ENCODE assay signal across 12 mouse cellular contexts in genomic region chr10:128424604-128425003, GRCm38 (mm10). TPM values are rescaled to one million over a fixed set of nuclear protein-coding genes. Genes with fewer than 3 reads are reported as not detected.
DNase-seq lines count a peak whose midpoint lies in the region; ATAC-seq and TF ChIP-seq lines count a peak whose summit lies in the region.
"Had no signal": no experiment of that assay in that cellular context is flagged by ENCODE, and none has a peak within 500 bp of the region (broad histone marks: within the 10 kb centered on the region; RNA-seq: fewer than 3 reads in every experiment).

No protein-coding gene starts in this region.

- peak overlapping the region; percentile 4; the same call in 1 of the 2 replicates for H3K4me2 ChIP-seq in heart, embryonic 13.5 days
- no peak overlapping the region for H3K4me2 ChIP-seq in liver, embryonic 14.5 days (ENCODE audit: low read depth)
- H3K4me2 ChIP-seq: neural tube, embryonic 12.5 days had no signal

- intact Hi-C loops in heart, postnatal 36 days (cut with DNase I): no loop called here

- TF ChIP-seq CTCF in spleen, adult 2 months (IDR thresholded peaks at IDR 0.05; ENCODE audit: extremely low read depth, insufficient read depth, insufficient read length, insufficient replicate concordance): no peak
- no peak for TF ChIP-seq CTCF in liver, embryonic 14.5 days (IDR thresholded peaks at IDR 0.05; ENCODE audit: low read depth)

- peak overlapping the region; percentile 54 for H3K27ac ChIP-seq in heart, embryonic 13.5 days (replicated peaks)
- H3K27ac ChIP-seq in spleen, adult 2 months (ENCODE audit: insufficient read depth, low read length): peak overlapping the region; percentile 71
- H3K27ac ChIP-seq in liver, embryonic 14.5 days: no peak overlapping the region
- H3K27ac ChIP-seq: hindbrain, postnatal 0 days; neural tube, embryonic 12.5 days had no signal

- DNase-seq in heart, postnatal 36 days: no peak
- DNase-seq in spleen, adult 2 months (ENCODE audit: low read depth in 1 of 2, low spot score in 2 of 2): peak in 1 of 2 experiments; percentile 37
- DNase-seq in spleen, adult 12 weeks (ENCODE audit: low spot score): no peak
- no peak for DNase-seq in liver, embryonic 14.5 days (ENCODE audit: low read depth in 3 of 3, low spot score in 3 of 3)
- peak; percentile 64 for DNase-seq in thymus, postnatal 4 days
- DNase-seq in urinary bladder, postnatal 36 days (ENCODE audit: low spot score in 2 of 2): no peak
- no peak for DNase-seq in retina, embryonic 14.5 days (ENCODE audit: low spot score)
- DNase-seq: cerebellum, adult 18-20 months had no signal

- peaks cover 12% of the 10 kb centered on the region for H3K4me1 ChIP-seq in heart, embryonic 13.5 days
- H3K4me1 ChIP-seq in spleen, adult 2 months (ENCODE audit: control insufficient read depth, insufficient read depth, insufficient read length): peaks cover 7% of the 10 kb centered on the region
- H3K4me1 ChIP-seq in liver, embryonic 14.5 days (replicated peaks; ENCODE audit: control insufficient read depth in 2 of 2, insufficient read depth in 2 of 2, low read length in 1 of 2): no peaks in the 10 kb centered on the region
- H3K4me1 ChIP-seq: neural tube, embryonic 12.5 days had no signal

- ATAC-seq in heart, embryonic 13.5 days (ENCODE audit: extremely low read depth, insufficient number of reproducible peaks, low FRiP score, low TSS enrichment): no peak
- ATAC-seq in liver, embryonic 14.5 days (ENCODE audit: insufficient read depth): peak; percentile 45; the same call in 1 of the 2 replicates
- ATAC-seq: hindbrain, postnatal 0 days had no signal

- 37% methylated on average over 7 of the region's 7 CpGs for WGBS in heart, embryonic 13.5 days
- 5% methylated on average over 7 of the region's 7 CpGs for WGBS in spleen, adult 2 months
- 13% methylated on average over 7 of the region's 7 CpGs for WGBS in liver, embryonic 14.5 days (ENCODE audit: insufficient replicate concordance)

- peak overlapping the region; percentile 40 for H3K9ac ChIP-seq in heart, embryonic 13.5 days
- no peak overlapping the region for H3K9ac ChIP-seq in liver, embryonic 14.5 days (replicated peaks)
- H3K9ac ChIP-seq: neural tube, embryonic 12.5 days had no signal

- TF ChIP-seq EP300 in liver, embryonic 14.5 days (IDR thresholded peaks at IDR 0.05; ENCODE audit: low read depth): no peak

- H3K27me3 ChIP-seq in heart, embryonic 13.5 days (replicated peaks): no peaks in the 10 kb centered on the region
- no peaks in the 10 kb centered on the region for H3K27me3 ChIP-seq in spleen, adult 2 months (ENCODE audit: control insufficient read depth, insufficient read depth, low read length)
- H3K27me3 ChIP-seq in liver, embryonic 14.5 days (ENCODE audit: control insufficient read depth, insufficient read depth, low read length): no peaks in the 10 kb centered on the region
- H3K27me3 ChIP-seq: neural tube, embryonic 12.5 days had no signal

- TF ChIP-seq POLR2A in spleen, adult 2 months (IDR thresholded peaks at IDR 0.05; ENCODE audit: low read depth, low read length): no peak

- H3K36me3 ChIP-seq in heart, embryonic 13.5 days: peaks cover 67% of the 10 kb centered on the region
- peaks cover 30% of the 10 kb centered on the region for H3K36me3 ChIP-seq in spleen, adult 2 months (ENCODE audit: control insufficient read depth, insufficient read depth, low read length)
- peaks cover 5% of the 10 kb centered on the region for H3K36me3 ChIP-seq in liver, embryonic 14.5 days (replicated peaks; ENCODE audit: control insufficient read depth, insufficient read depth, low read depth)

- H3K9me3 ChIP-seq in heart, embryonic 13.5 days: no peaks in the 10 kb centered on the region
- H3K9me3 ChIP-seq in liver, embryonic 14.5 days (ENCODE audit: control insufficient read depth, low read length): no peaks in the 10 kb centered on the region
- H3K9me3 ChIP-seq: neural tube, embryonic 12.5 days had no signal

- H3K4me3 ChIP-seq in heart, embryonic 13.5 days: no peak overlapping the region
- no peak overlapping the region for H3K4me3 ChIP-seq in spleen, adult 2 months (ENCODE audit: extremely low read depth, insufficient read depth, insufficient read length)
- no peak overlapping the region for H3K4me3 ChIP-seq in liver, embryonic 14.5 days (ENCODE audit: insufficient read depth in 1 of 2, low read depth in 2 of 2, low read length in 2 of 2)
- H3K4me3 ChIP-seq: neural tube, embryonic 12.5 days had no signal

RNA-seq across cellular contexts. Expression of gene Rnf41, which starts 13.1 kb away (rescaled TPM):
- 26.8 and 27.0 TPM in 2 replicates for polyA plus RNA-seq in heart, embryonic 13.5 days (2015; fragmentation: Nextera tagmentation; extraction: Ambion mirVana)
- total RNA-seq in heart, postnatal 36 days (2021): 10 to 100 TPM; 16.3 to 18.3 TPM
- polyA plus RNA-seq in spleen, adult 2 months (2012; rRNA removed): 24.1 and 29.4 TPM in 2 replicates
- 5.0 and 5.9 TPM in 2 replicates for polyA plus RNA-seq in liver, embryonic 14.5 days (2012; rRNA removed)
- polyA plus RNA-seq in liver, embryonic 14.5 days (2014; fragmentation: Nextera tagmentation; extraction: Ambion mirVana): 4.8 and 6.2 TPM in 2 replicates

RNA-seq across cellular contexts. Expression of gene Nabp2, which starts 13.3 kb away (rescaled TPM):
- 58.0 and 63.9 TPM in 2 replicates for polyA plus RNA-seq in heart, embryonic 13.5 days (2015; fragmentation: Nextera tagmentation; extraction: Ambion mirVana)
- total RNA-seq in heart, postnatal 36 days (2021): 10 to 100 TPM; 44.6 to 49.6 TPM
- polyA plus RNA-seq in spleen, adult 2 months (2012; rRNA removed): 19.8 and 21.2 TPM in 2 replicates
- polyA plus RNA-seq in liver, embryonic 14.5 days (2012; rRNA removed): 24.2 and 25.4 TPM in 2 replicates
- 45.4 and 48.7 TPM in 2 replicates for polyA plus RNA-seq in liver, embryonic 14.5 days (2014; fragmentation: Nextera tagmentation; extraction: Ambion mirVana)

RNA-seq across cellular contexts. Expression of gene Slc39a5, which starts 23.6 kb away (rescaled TPM):
- polyA plus RNA-seq in heart, embryonic 13.5 days (2015; fragmentation: Nextera tagmentation; extraction: Ambion mirVana): 0.12 and 1.5 TPM in 2 replicates
- total RNA-seq in heart, postnatal 36 days (2021): not detected
- 15.2 and 17.1 TPM in 2 replicates for polyA plus RNA-seq in spleen, adult 2 months (2012; rRNA removed)
- polyA plus RNA-seq in liver, embryonic 14.5 days (2012; rRNA removed): 33.0 and 40.8 TPM in 2 replicates
- polyA plus RNA-seq in liver, embryonic 14.5 days (2014; fragmentation: Nextera tagmentation; extraction: Ambion mirVana): 37.6 and 40.7 TPM in 2 replicates
- total RNA-seq: gastrocnemius, adult 8-10 months had no signal
- polyA plus RNA-seq: neural tube, embryonic 12.5 days had no signal

RNA-seq across cellular contexts. Expression of gene Smarcc2, which starts 34.4 kb away (rescaled TPM):
- polyA plus RNA-seq in heart, embryonic 13.5 days (2015; fragmentation: Nextera tagmentation; extraction: Ambion mirVana): 55.2 and 57.1 TPM in 2 replicates
- 10 to 100 TPM; 79.8 to 82.7 TPM for total RNA-seq in heart, postnatal 36 days (2021)
- polyA plus RNA-seq in spleen, adult 2 months (2012; rRNA removed): 67.8 and 84.5 TPM in 2 replicates
- polyA plus RNA-seq in liver, embryonic 14.5 days (2012; rRNA removed): 23.2 and 29.8 TPM in 2 replicates
- polyA plus RNA-seq in liver, embryonic 14.5 days (2014; fragmentation: Nextera tagmentation; extraction: Ambion mirVana): 27.7 and 32.8 TPM in 2 replicates

RNA-seq across cellular contexts. Expression of gene Ankrd52, which starts 47.7 kb away (rescaled TPM):
- 8.8 and 9.4 TPM in 2 replicates for polyA plus RNA-seq in heart, embryonic 13.5 days (2015; fragmentation: Nextera tagmentation; extraction: Ambion mirVana)
- total RNA-seq in heart, postnatal 36 days (2021): 10 to 100 TPM; 41.2 to 43.2 TPM
- 31.1 and 36.9 TPM in 2 replicates for polyA plus RNA-seq in spleen, adult 2 months (2012; rRNA removed)
- 7.4 and 7.7 TPM in 2 replicates for polyA plus RNA-seq in liver, embryonic 14.5 days (2012; rRNA removed)
- polyA plus RNA-seq in liver, embryonic 14.5 days (2014; fragmentation: Nextera tagmentation; extraction: Ambion mirVana): 4.3 and 5.5 TPM in 2 replicates
